Mouse (Mus musculus) ES-E14 (cell line): ENCODE data around the gene Apopt1.

Experiments
- CHD2 ChIP-seq: IDR thresholded peaks from 2 replicates; pipeline ENCODE4 v1.6.1; 2014; ENCODE audit warnings: mild to moderate bottlenecking, low read depth, low read length, inconsistent platforms
- MAFK ChIP-seq: IDR thresholded peaks from 2 replicates; pipeline ENCODE4 v1.6.1; 2014; ENCODE audit warnings: mild to moderate bottlenecking, low read depth, low read length, inconsistent platforms; ENCODE audit not compliant: insufficient read depth
- ZC3H11A ChIP-seq: IDR thresholded peaks from 2 replicates; pipeline ENCODE4 v1.6.1; 2012; ENCODE audit warnings: low read depth, mild to moderate bottlenecking, inconsistent platforms, low read length, borderline replicate concordance

GRCm38 (mm10) chr12:111677882-111678669 is 35.0 kb upstream of the Apopt1 start, which contains the start of gene Trmt61a:
- TF ChIP-seq ZC3H11A = no peak
- TF ChIP-seq MAFK = no peak
- no peak for TF ChIP-seq CHD2
